Mouse (Mus musculus): Measurements from ENCODE around the gene Limk2.

Gene Limk2

GRCm38 (mm10) chr11:3301075-3301474 is 107.9 kb downstream of the Limk2 start:
- no peak for DNase-seq (ENCODE audit: low spot score in 2 of 2)

GRCm38 (mm10) chr11:3298813-3299185 is 110.2 kb downstream of the Limk2 start:
- DNase-seq (ENCODE audit: low spot score in 2 of 2) = no peak

GRCm38 (mm10) chr11:3297871-3298812 is 110.8 kb downstream of the Limk2 start:
- no peak for DNase-seq (ENCODE audit: low spot score in 2 of 2)

GRCm38 (mm10) chr11:3296056-3296455 is 112.9 kb downstream of the Limk2 start:
- DNase-seq (ENCODE audit: low spot score in 2 of 2) = no peak

- no peak for DNase-seq (ENCODE audit: low spot score in 2 of 2)
Measured at GRCm38 (mm10) chr11:3294641-3295040, 114.3 kb downstream of the Limk2 start.
